Mouse (Mus musculus) adrenal gland, adult 18-20 months (tissue): ENCODE measurements around the gene Phldb2. TPM values are rescaled to one million over a fixed set of nuclear protein-coding genes. Genes with fewer than 3 reads are reported as not detected.

Experiments
- DNase-seq, 2 experiments: peaks; one replicate each; pipeline ENCODE4 v3.0.0; 2021 to 2022; ENCODE audit warnings: low spot score in 2 of 2
- total RNA-seq, 2 experiments: library from RNA; stranded (reverse); gene quantifications; 1 replicate in 1 of 2; 2 replicates in 1 of 2; pipeline ENCODE4 v1.2.3; 2021

Gene Phldb2
- total RNA-seq, 2 experiments from 2014 or later, result 13.8 to 27.4 TPM

DNA sequence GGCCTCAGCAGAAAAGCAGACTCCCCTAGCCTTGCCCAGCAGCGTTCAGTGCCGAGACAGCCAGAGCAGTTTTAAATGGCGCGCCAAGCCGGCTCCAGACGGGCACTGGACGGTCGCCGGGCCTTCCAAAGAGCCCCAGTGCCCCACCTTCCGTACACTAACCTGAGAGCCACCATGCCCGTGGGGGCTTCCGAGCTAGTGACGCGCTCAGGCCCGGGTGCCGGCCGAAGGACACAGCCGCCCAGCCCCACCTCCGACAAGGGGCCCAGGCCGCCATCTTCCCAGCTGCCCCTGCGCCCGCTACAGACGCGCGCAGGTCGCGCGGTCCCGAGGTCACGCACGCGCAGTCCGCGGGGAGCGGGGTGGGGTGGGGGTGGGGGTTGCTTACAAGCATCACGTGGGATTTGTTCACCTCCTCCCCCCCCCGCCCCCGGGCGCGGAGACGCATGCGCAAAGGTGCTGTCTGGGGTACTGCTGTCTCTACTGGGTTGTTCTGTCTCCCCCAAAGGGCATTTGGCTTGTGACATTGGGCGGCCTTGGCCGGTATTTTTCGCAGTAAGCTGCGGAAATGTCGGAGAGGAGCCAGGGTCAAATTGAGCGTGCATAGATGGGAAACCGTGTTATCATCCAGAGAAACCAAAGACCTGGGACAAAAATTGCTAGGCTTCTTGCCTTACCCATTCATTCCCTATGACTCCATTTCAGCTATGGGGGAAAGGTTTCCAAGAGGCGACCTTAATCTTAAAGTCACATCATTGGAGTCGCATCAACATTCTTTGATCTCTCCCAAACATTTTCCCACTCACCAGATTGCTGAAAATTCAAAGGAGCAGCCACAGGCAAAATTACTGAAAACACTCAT is 210.6 kb downstream of the Phldb2 start, which contains the start of gene Abhd10:
Gene Abhd10, minus strand, starts transcription at position 341 of the 862 bp plus-strand sequence.
- peak; percentile 97 for DNase-seq

DNA sequence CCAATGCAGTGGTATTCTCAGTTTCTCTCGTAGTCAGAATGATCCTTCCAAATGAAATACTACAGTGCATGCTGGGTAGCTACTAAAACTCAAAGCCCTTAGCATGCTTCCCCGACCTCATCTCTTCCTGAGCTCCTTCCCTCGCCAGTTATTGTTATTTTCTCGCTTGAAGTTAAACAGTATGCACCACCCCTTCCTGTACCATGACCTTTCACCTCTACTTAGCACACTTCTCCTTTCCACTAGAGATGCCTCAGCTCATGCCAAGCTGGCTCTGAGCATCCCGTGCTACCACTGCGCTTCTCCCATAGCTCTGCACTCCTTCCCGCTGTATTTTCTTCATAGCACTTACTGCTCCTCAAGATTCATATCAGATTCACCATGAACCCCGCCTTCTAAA is 215.5 kb downstream of the Phldb2 start:
- no peak for DNase-seq

DNA sequence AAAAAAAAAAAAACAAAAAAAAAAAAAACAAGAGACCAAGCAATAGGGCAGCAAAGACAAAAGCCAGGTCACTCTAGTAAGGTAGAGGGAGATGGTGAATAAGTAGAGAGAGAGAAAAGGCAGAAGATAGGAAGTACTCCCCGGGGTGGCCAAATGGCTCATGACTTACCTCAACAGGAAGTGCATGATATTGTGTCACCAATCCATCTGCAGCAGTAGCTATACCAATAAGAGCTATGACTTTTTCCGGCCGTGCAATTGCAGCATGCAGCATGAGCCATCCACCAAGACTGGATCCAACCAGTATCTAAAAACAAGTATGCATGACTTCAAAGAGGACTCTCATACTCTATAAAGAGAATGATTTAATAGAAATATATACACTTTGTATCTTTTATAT is 216.7 kb downstream of the Phldb2 start:
- no peak for DNase-seq

DNA sequence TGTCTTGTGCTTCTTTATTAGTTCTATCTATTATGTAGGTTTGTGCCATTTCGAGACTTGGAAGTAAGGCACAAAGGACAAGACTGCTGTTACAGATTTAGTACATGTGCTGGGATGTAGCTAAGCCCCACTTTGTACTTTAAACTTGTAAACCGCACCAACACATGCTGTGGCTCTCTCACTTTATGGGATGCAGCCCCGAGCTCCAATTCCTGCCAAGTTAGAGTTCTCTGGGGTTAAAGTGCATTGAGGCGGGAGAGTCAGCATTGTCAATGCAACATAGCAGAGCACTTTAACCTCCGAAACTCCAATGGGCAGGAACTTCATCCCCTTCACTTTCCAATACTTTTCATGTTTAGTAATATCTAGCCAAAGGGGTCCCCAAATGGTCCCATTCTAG is 224.2 kb downstream of the Phldb2 start:
- no peak for DNase-seq

DNA sequence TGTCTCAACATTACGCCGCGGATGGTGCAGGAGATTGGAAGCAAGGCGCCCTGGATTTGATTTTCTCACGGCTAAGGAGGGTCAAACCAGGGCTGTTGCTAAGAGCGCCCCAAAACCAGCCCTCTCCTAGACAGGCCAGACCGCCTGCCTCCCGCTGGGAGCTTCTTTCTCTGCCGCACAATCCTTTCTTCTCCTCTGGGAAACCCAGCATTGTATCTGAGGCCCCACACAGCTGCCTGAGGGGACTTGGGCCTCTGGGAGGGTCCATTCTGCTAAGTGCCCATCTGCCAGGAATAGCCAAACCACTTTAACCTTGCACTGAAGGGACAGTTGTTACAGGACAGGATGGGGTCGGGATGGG is 228.7 kb downstream of the Phldb2 start:
- DNase-seq, result no peak

DNA sequence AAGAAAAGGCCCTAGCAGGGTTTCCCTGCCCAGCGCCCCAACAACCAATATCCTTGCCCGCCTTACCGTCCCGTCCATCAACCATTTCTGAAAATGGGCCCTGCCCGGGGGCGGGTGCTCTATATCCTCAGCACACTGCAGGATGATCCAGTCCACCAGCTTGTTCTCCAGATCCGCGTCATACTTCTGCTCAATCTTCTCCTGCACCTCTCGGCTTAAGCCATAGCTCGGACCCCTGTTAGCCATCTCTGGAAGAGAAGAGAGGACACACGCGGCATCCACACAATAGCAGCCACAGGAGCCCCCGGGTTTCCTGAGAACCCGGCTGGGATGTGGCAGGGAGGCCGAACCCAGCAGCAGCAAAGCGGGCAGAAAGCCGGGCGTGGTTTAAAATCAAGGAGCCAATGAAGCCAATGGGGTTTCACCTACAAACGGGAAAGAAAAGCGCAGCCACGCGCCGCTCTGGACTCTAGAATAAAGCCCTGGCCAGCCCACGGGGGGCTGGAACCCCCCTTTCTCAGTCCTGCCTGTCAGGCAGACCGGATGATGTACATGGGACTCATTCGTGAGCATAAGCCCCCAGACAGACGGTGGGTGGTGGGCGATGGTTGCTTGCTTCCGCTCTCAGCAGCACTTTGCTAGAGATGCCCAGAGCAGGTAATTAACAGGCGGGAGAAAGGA is 229.2 kb downstream of the Phldb2 start, which contains the start of gene Tagln3:
Gene Tagln3, minus strand, starts transcription at position 548 of the 681 bp plus-strand sequence.
- DNase-seq, result peak in 1 of 2 experiments; percentile 21

DNA sequence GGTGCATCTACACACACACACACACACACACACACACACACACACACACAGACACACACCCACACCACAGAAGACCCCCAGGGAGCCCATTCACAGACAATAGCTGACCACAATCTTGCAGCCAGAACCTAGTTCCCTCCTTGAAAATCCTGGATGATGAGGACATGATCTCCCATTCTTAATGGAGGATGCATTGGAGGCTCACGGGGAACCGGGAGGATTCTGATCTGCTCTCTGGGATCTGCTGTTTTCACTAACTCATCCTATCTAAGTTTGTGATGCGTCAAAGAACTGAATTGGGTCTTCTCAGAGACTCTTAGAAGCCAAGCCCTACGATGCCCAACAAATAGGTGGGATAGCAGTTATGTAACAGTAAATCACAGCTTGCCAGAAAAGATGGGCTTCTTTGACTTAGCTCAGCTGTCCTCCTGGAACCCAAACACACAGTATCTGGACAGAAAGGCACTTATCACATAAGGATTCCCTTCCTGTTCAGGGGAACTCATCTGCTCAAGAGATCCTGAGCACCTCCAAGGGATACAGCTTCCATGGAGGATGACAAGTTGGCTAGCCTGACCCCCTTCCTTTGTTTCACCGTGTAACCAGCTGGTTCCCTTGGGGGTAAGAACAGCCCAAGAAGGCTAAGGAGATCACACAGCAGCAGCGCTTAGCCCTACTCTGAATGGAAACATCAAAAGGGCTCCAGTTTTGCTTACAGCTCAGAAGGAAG is 230.1 kb downstream of the Phldb2 start:
- DNase-seq, result no peak

DNA sequence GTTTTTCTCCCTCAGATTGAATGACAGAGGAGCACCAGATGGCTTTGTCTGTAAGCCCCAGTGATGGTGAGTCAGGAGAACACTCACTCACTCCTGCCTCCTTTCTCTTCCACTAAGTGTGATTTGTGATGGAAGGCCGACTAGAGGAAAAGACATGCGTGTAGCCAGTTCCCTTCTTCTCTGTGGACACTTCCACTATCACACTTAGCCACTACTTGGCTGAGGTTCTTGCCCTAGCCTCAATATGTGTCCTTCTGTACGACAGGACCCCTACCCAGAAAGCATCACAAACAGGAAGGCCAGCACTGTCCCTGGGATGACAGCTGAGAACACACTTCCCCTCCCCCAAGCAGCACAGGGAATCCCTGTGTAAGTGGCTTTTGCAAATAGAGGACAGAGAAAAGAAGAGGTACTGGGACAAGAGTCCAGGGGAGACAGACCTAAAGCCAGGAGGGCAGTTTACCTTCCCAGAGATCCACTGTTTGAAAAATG is 230.9 kb downstream of the Phldb2 start:
- DNase-seq, result no peak

DNA sequence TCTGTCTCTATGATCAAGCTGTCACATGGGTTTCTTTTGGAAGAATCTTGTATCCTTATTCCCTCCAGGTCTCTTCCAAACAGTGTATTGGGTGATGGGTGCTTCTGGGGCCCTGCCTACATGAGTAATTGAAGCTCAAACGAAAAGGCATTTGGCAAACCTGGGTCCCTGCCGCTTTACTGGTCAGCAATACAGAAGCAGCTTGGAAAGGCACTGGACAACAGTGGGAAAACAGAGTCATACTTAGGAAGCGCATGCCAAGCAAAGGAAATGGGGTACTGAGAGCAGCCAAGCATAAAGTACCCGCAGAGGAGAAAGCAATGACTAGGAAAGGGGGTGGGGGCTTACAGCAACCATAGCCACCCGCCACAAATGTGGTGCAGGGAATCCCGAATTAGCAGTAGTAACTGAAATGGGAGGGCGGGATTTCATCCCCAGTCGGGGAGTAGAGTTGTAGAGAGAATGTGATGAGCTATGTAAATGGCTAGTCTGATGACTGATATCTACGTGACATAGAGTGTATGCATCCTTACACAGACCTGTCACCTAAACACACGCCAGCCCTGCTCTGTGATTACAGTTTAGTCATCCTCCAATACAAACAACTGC is 233.3 kb downstream of the Phldb2 start:
- DNase-seq, result no peak

DNA sequence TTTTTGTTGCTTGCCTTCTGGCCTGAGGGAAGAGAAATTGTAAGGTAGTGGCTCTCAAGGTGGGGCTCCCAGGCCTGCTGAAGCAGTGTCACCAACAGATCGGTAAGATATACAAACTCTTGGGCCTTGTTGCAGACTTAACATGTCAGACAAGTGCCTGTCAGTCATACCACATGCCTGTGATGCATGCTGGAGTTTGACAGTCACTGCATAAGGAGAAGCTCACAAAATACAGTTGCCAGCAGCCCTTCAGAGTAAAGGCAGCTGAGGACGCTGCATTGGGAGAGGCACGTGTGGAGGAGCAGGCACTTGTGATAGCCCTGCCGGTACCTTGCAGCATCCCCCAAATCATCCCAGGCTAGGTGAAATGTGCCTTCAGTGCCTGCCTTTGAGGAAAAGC is 235.1 kb downstream of the Phldb2 start:
- DNase-seq, result no peak

DNA sequence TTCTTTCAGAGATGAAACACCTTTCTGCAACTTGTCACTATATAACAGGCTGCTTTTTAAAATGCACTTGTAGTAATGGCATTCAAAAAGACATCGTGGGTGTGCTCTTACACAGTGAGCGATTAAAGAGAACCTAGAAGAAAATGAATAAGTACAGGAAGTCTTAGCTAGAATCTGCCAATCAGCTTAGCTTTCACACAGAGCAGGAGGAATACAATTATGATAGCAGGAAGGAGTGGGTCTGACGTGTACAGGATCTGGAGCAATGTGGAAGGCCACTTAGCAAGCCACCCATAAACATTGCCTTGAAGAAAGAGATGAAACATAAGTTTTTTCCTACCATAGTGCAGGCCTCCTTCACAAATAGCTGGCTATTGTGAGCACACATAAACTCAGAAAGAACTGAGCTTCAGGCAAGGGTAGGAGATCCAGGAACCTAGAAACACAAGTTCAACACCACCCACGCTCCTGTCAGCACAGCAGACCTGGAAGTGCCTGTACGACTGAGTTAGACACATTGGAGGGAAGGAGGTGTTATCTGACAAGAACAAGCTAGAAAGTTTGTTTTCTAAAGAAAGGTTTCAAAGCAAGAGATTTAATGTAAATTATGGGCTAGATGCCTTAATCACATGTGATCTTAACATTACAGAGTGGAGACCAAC is 238.8 kb downstream of the Phldb2 start:
- no peak for DNase-seq

DNA sequence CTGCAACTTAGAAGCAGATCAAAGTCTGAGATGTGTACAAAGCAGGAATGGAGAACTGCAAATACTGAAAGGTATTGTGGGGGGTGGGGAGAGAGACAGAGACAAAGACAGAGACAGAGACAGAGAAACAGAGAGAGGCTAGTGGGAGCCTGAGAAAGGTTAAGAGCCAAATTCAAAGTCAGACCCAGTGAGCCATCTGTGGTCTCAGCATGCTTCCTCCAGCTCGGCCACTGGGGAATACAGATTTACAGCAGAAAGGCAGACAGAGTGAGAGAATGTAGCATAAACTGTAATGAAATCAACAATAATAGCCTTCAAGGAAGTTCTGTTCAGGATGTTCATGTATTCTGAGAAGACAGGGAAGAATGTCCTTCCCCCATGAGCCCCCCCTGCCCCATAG is 239.5 kb downstream of the Phldb2 start:
- DNase-seq, result no peak

DNA sequence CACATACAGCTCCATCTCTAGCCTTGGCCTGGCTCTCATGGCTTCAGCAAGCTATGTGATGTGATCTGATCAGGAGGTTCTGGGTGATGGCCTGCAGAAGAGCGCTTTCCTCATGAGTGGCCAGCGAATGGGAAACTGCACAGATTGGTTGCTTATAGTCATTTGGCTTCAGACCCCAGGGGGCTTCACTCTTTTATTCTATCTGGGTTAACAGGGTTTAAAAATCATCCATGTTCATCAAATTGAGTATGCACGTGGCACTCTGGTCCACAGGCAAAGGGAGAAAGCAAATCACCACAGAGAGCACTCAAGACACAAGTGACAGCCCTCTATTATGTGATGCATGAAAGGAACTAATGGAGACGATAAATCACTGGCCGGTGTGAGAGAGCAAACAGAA is 240.1 kb downstream of the Phldb2 start:
- DNase-seq, result no peak

DNA sequence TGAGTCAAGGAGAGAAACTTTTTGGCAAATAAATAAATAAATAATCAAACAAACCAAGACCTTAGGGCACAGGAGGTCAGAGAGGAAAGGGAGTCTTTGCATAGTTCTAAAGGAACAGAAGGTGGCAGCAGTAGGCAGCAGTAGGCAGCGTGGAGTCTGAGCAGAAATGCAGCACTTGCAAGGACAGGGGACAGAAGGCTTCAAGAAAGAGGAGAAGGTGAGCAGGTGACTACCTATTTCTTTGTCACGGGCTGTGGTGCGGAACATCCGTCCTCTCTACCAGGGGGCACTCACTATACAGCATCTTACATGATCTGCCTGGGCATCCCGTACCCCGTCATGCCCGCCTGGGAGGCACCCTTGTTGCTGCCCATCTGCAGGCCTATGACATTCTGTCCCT is 242.1 kb downstream of the Phldb2 start:
- no peak for DNase-seq

DNA sequence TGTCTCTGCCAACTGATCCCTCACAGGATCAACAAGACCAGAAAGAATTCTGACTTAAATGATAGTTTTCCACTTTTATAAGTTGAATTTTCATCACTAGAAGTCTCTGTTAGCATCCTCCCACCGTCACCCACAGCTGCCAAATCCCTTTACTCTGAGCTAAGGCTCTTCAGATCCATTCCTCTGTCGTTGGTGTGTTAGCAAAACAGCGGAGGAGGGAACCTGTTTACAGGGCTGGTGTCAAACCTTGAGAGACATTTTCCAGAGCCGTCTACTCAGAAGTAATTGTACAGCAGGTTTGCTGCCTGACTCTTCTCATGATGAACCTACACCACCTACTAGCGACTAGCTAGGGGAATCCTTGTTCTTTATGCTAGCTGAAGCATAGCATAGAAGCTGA is 254.1 kb downstream of the Phldb2 start:
- no peak for DNase-seq

DNA sequence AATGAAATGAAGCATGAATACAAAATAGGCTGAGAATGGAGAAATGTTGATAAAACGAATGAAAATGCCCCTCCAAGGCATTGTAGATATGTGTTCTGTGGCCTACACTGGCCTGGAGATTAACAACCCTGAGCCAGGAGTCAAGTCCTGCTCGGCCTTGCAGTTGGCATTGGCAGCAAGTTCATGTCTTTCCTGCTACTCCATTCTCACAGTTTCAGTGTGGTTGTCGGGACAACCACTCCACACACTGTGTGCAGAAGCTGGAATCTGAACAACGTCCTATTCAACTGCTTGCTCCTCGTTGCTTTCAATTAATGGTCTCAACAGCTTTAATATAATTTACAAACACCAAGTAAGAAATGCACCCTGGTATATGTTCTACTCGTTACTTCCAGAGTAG is 255.4 kb downstream of the Phldb2 start:
- DNase-seq, result no peak
